Mouse (Mus musculus) forebrain, embryonic 10.5 days (tissue): ENCODE measurements around the gene Frmd4b. TPM values are rescaled to one million over a fixed set of nuclear protein-coding genes. Genes with fewer than 3 reads are reported as not detected.

ENCODE experiments used
- DNase-seq: peaks from one replicate; pipeline ENCODE4 v3.0.0-alpha.2; 2017; ENCODE audit warnings: low spot score; ENCODE audit errors: extremely low spot score
- H3K27ac ChIP-seq: fragments of 300-500 bp; sonication (generic); 2 replicates; pipeline ENCODE4 v1.5.1; 2016; ENCODE audit warnings: mild to moderate bottlenecking
- H3K27me3 ChIP-seq: fragments of 300-500 bp; sonication (generic); 2 replicates; pipeline ENCODE4 v1.6.1; 2016; ENCODE audit warnings: mild to moderate bottlenecking; ENCODE audit not compliant: poor library complexity, severe bottlenecking
- H3K36me3 ChIP-seq: fragments of 300-500 bp; sonication (generic); replicated peaks from 2 replicates; pipeline ENCODE4 v1.6.1; 2016; ENCODE audit warnings: mild to moderate bottlenecking, moderate library complexity
- H3K4me1 ChIP-seq: fragments of 300-500 bp; sonication (generic); 2 replicates; pipeline ENCODE4 v1.6.1; 2016
- H3K4me3 ChIP-seq: fragments of 300-500 bp; sonication (generic); 2 replicates; pipeline ENCODE4 v1.5.1; 2016; ENCODE audit warnings: mild to moderate bottlenecking, moderate library complexity
- H3K9me3 ChIP-seq: fragments of 300-500 bp; sonication (generic); 2 replicates; pipeline ENCODE4 v1.6.1; 2016; ENCODE audit warnings: mild to moderate bottlenecking, moderate library complexity
- WGBS: fragments of 180-500 bp; shearing (Covaris S2); methylation state at CpG from one replicate; pipeline ENCODE4 v1.1.7; 2016; 5-methylcytosine and 5-hydroxymethylcytosine counted together
- polyA plus RNA-seq: library from polyadenylated mRNA; unstranded; fragments of >200 nt; fragmentation: Nextera tagmentation; extraction: Ambion mirVana; gene quantifications from 2 replicates; pipeline ENCODE4 v1.2.1, GENCODE M21; 2016

The Frmd4b gene
- polyA plus RNA-seq, 1 experiment from 2014 or later = 21.2 TPM

- DNase-seq = no peak
- H3K27me3 ChIP-seq = no peaks in the 10 kb centered on the region
- H3K4me3 ChIP-seq = no peak overlapping the region
- no peaks in the 10 kb centered on the region for H3K9me3 ChIP-seq
- no peaks in the 10 kb centered on the region; the same call in 1 of the 2 replicates for H3K4me1 ChIP-seq
- H3K27ac ChIP-seq = no peak overlapping the region
- 92% methylated on average over 9 of the region's 9 CpGs for WGBS
- H3K36me3 ChIP-seq = no peaks in the 10 kb centered on the region
These were observed 81.4 kb downstream of the Frmd4b start for GRCm38 (mm10) chr6:97535763-97536445.

DNA sequence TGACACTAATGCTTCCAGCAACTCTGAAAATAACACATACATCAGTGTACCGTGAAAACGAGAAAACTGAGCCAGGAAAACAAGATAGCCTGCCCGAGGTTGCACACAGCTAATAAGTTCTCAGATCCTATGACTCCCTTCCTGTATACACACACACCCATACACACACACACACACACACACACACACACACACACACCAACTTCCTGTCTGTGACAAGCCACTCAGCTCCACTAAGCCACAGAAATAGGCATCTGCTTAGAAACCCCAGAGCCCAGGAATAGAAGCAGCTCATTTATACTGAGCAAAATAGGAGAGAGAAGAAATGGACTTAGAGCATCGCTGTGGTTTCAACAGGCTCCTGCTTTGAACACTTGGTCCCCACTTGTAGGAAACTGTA lies 86.3 kb downstream of the Frmd4b start:
- Histone ChIP-seq H3K4me3 (no peak overlapping the region), H3K27me3 (peaks cover 10% of the 10 kb centered on the region), H3K27ac (no peak overlapping the region), H3K36me3 (no peaks in the 10 kb centered on the region), H3K9me3 (no peaks in the 10 kb centered on the region), H3K4me1 (peaks cover 16% of the 10 kb centered on the region)
- DNase-seq = no peak
- WGBS = 85% methylated on average over 4 of the region's 4 CpGs

GRCm38 (mm10) chr6:97528961-97529680 lies 88.2 kb downstream of the Frmd4b start:
- 58% methylated on average over 15 of the region's 15 CpGs for WGBS
- no peak overlapping the region for H3K4me3 ChIP-seq
- peaks cover 15% of the 10 kb centered on the region for H3K27me3 ChIP-seq
- peak overlapping the region; percentile 37; the same call in 1 of the 2 replicates for H3K27ac ChIP-seq
- peak; percentile 25 for DNase-seq
- peaks cover 16% of the 10 kb centered on the region for H3K4me1 ChIP-seq
- H3K36me3 ChIP-seq = no peaks in the 10 kb centered on the region
- no peaks in the 10 kb centered on the region for H3K9me3 ChIP-seq

- H3K27me3 ChIP-seq = peaks cover 15% of the 10 kb centered on the region
- no peak overlapping the region for H3K27ac ChIP-seq
- H3K9me3 ChIP-seq = no peaks in the 10 kb centered on the region
- peak; percentile 38 for DNase-seq
- no peaks in the 10 kb centered on the region for H3K36me3 ChIP-seq
- H3K4me3 ChIP-seq = no peak overlapping the region
- 22% methylated on average over 8 of the region's 8 CpGs for WGBS
- H3K4me1 ChIP-seq = peaks cover 28% of the 10 kb centered on the region
These were observed 91.2 kb downstream of the Frmd4b start for GRCm38 (mm10) chr6:97526092-97526491.

GRCm38 (mm10) chr6:97523118-97523517 lies 94.2 kb downstream of the Frmd4b start:
- no peaks in the 10 kb centered on the region for H3K36me3 ChIP-seq
- no peak overlapping the region for H3K4me3 ChIP-seq
- H3K4me1 ChIP-seq = peaks cover 21% of the 10 kb centered on the region
- WGBS = 2% methylated on average over 11 of the region's 11 CpGs
- DNase-seq = peak; percentile 84
- peaks cover 15% of the 10 kb centered on the region for H3K27me3 ChIP-seq
- no peaks in the 10 kb centered on the region for H3K9me3 ChIP-seq
- no peak overlapping the region for H3K27ac ChIP-seq

- Histone ChIP-seq H3K27ac (no peak overlapping the region), H3K4me1 (peaks cover 35% of the 10 kb centered on the region)
- WGBS = 84% methylated on average over 13 of the region's 13 CpGs
These were observed 95.9 kb downstream of the Frmd4b start for GRCm38 (mm10) chr6:97521279-97522038.

GRCm38 (mm10) chr6:97520566-97520965 lies 96.8 kb downstream of the Frmd4b start:
- Histone ChIP-seq H3K36me3 (no peaks in the 10 kb centered on the region), H3K4me1 (peaks cover 35% of the 10 kb centered on the region), H3K9me3 (no peaks in the 10 kb centered on the region), H3K4me3 (no peak overlapping the region), H3K27me3 (peaks cover 4% of the 10 kb centered on the region; the same call in 1 of the 2 replicates), H3K27ac (no peak overlapping the region)
- DNase-seq = no peak
- 34% methylated on average over 2 of the region's 2 CpGs for WGBS

More at GRCm38 (mm10) chr6:97521279-97522038, 95.9 kb downstream of the Frmd4b start:
- DNase-seq = no peak
- H3K9me3 ChIP-seq = no peaks in the 10 kb centered on the region
- H3K36me3 ChIP-seq = no peaks in the 10 kb centered on the region
- no peak overlapping the region for H3K4me3 ChIP-seq
- peaks cover 4% of the 10 kb centered on the region; the same call in 1 of the 2 replicates for H3K27me3 ChIP-seq

- Histone ChIP-seq H3K4me3 (no peak overlapping the region), H3K36me3 (no peaks in the 10 kb centered on the region), H3K27me3 (peaks cover 4% of the 10 kb centered on the region; the same call in 1 of the 2 replicates), H3K9me3 (no peaks in the 10 kb centered on the region), H3K27ac (no peak overlapping the region), H3K4me1 (peaks cover 35% of the 10 kb centered on the region)
- no peak for DNase-seq
- WGBS = 93% methylated on average over 10 of the region's 10 CpGs
These were observed 97.8 kb downstream of the Frmd4b start for GRCm38 (mm10) chr6:97519553-97519952.

GRCm38 (mm10) chr6:97518467-97518866 lies 98.9 kb downstream of the Frmd4b start:
- Histone ChIP-seq H3K36me3 (no peaks in the 10 kb centered on the region), H3K4me1 (peaks cover 34% of the 10 kb centered on the region), H3K4me3 (no peak overlapping the region), H3K9me3 (no peaks in the 10 kb centered on the region), H3K27ac (peak overlapping the region; percentile 17; the same call in 1 of the 2 replicates), H3K27me3 (no peaks in the 10 kb centered on the region)
- no peak for DNase-seq
- 21% methylated on average over 2 of the region's 2 CpGs for WGBS

- 64% methylated on average over 12 of the region's 12 CpGs for WGBS
These were observed 99.6 kb downstream of the Frmd4b start for GRCm38 (mm10) chr6:97517616-97518235.

DNA sequence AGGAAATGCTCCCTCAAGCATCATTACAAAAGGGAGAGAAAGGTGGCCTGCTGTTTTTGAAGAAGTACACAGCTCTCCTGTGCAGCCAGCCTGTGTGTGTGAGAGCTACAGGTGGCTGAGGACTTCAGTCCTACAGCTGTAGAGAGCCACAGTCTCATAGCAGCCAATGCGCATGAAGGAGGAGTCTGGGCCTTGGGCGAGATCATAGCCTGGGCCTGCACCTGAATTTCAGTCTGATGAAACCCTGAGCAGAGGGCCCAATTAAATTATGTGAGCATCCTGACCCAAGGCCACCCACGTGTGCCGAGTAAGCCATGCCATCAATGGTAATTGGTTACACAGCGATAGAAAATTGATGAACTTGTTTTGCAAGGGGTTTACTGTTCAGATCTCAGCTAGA lies 100.4 kb downstream of the Frmd4b start:
- H3K4me3 ChIP-seq = no peak overlapping the region
- H3K27ac ChIP-seq = no peak overlapping the region
- DNase-seq = no peak
- WGBS = 88% methylated on average over 5 of the region's 5 CpGs
- no peaks in the 10 kb centered on the region for H3K27me3 ChIP-seq
- H3K4me1 ChIP-seq = peaks cover 28% of the 10 kb centered on the region
- H3K36me3 ChIP-seq = no peaks in the 10 kb centered on the region
- no peaks in the 10 kb centered on the region for H3K9me3 ChIP-seq

More at GRCm38 (mm10) chr6:97517616-97518235, 99.6 kb downstream of the Frmd4b start:
- Histone ChIP-seq H3K4me1 (peaks cover 28% of the 10 kb centered on the region), H3K27me3 (no peaks in the 10 kb centered on the region), H3K36me3 (no peaks in the 10 kb centered on the region), H3K9me3 (no peaks in the 10 kb centered on the region), H3K27ac (0 out of 2 replicates have a peak overlapping the region, but pooled peaks have one; percentile 44), H3K4me3 (no peak overlapping the region)
- DNase-seq = no peak

DNA sequence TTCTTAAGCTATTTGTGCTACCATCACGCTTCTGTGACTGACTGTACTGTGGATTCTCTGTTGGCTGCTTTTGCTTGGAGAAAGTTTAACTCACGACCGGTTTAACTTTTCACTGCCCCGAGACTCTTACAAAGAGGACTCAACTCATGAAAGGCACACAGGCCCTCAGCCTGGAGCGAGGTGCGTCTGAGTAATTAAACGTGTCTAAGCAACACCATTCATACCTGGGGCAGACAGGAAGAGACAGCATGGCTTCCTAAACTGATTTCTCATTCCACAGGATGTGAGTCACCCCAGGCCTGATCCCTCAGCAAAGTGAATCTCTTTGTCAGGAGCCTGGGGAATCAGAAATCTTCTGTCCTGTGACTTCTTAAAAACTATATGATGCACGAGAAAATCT lies 106.6 kb downstream of the Frmd4b start:
- H3K27me3 ChIP-seq = no peaks in the 10 kb centered on the region
- H3K36me3 ChIP-seq = no peaks in the 10 kb centered on the region
- H3K9me3 ChIP-seq = no peaks in the 10 kb centered on the region
- WGBS = 68% methylated on average over 8 of the region's 8 CpGs
- no peak overlapping the region for H3K4me3 ChIP-seq
- peaks cover 3% of the 10 kb centered on the region for H3K4me1 ChIP-seq
- no peak for DNase-seq
- H3K27ac ChIP-seq = no peak overlapping the region
